Mouse (Mus musculus): ENCODE data around the gene Krt17. TPM values are rescaled to one million over a fixed set of nuclear protein-coding genes. Genes with fewer than 3 reads are reported as not detected.
"Not testable (repeated sequence)": the region's sequence is repeated elsewhere in the genome, so short reads cannot be mapped to it uniquely, and the experiment has no call there.

Gene Krt17
- total RNA-seq, 2 experiments from 2014 or later, result not detected

DNA sequence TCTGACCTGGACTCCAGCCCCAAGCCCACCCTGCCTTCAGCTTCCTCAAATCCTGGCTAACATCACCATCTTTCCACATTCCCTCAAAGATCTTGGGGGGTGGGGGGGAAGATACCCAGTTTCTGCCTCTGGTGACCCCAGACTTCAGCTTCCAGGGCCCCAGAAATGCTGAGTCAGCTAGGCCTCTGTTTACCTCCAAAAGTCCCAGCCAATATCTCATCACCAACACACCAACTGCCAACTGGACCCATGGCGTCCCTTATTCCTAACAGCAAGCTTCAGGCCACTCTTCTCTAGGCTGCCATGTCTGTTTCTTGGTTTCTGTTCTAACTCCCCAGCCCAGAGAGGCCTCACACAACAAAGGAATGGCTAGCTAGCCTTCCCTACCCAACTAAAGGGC lies 11.0 kb upstream of the Krt17 start:
- DNase-seq (ENCODE audit: low spot score in 2 of 2), result no peak
- intact Hi-C loops (cut with DNase I), result no loop called here

DNA sequence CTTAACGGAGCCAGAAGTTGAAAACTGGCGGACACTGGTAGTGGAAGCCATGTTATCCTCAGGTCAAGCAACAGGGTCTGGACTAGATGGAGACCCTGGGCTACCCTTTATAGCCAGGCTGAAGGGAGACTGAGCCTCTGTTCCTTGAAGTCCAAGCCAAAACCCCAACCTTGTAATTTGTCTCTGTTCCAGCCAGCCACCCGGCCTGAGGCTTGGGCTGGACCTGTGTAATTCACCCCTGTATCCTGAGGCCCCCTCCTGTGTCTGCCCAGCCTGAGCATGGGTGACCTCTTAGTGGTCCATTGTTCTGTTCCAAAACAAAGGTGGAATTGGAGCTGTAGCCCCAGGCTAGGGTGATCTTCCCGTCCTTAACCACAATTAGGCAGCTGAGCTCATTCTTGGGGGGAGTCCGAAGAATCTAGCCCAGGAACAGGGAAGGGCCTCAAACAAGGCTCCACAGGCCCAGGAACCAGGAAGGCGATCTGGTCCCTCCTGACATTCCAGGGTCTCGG lies 9.0 kb upstream of the Krt17 start, which contains the start of gene Krt42:
Gene Krt42 (minus strand): TSS at position 51 of the 512 bp plus-strand sequence.
- no peak for DNase-seq (ENCODE audit: low spot score in 2 of 2)
- intact Hi-C loops (cut with DNase I), result no loop called here

DNA sequence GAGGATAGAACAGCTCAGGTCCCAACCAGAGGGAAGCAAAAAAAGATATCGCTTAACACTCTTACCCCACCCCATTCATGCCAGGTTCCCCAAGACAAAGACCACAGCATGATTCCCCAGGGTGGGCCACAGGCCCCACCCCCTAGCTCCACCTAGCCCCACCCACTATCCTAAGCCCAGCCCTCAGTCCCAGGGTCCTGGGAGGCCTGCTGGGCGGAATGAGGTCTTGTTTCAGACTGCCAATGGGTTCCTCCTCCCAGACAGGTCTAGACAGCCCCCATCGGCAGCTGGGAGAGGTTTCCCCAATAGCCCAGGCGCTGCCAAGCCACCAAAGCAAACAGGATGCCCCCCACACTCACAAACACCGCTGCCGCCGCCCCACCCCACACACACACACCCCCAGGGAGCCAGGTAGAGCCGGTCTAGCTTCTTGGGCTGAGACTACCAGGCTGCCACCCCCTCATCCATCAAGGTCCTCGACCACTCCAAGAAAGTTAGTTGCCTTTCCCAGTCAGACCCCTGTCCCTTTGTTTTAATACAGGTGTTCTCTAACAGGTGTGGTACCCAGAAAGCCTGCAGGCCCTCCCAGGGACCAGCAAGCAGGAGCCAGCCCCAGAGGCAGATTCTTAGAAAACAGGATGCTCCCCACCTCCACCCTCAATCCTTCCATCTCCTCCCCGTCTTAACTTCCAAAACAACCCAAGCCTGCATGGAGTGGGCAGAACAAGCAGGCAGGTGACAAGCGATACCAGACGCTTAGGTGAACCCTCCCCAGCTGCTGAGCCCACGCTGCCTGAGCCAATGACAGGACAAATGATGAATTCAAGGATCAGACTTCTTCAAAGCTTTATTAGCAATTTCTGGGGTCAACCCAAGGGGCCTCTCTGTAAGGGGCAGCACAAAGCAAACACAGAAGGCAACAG lies 1.5 kb upstream of the Krt17 start:
- intact Hi-C loops (cut with DNase I), result no loop called here
- DNase-seq (ENCODE audit: low spot score in 2 of 2), result no peak

DNA sequence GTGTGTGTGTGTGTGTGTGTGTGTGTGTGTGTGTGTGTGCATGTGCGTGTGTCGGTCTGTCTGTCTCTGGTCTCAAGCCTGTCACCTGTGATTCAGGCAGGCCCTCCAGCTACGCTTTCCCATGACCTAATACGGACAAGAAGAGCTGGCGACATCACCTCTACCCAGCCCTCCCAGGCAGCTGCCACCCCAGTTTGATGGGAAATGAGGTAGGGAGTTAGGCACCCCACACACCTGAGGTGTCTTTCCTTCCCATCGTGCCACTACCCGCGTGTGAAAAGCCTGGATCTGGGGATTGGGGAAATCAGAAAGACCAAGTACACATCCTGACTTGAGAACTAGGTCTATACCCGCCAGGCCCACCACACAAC lies 391 bp upstream of the Krt17 start:
- intact Hi-C loops (cut with DNase I), result no loop called here
- DNase-seq (ENCODE audit: low spot score in 2 of 2), result no peak

DNA sequence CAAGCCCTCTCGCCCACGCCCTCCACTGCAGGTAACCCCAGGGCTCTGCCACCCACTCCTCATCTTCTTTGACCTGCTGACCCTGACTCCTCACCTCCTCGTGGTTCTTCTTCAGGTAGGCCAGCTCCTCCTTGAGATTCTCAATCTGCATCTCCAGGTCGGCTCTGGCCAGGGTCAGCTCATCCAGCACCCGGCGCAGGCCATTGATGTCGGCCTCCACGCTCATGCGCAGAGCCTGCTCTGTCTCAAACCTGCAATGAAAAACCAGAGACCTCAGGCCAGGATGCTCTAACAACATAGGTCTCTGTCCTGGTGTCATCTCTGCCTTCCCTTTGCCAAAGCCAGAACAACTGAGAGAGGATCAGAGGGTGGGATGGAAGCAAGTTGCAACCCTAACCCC lies 1.8 kb downstream of the Krt17 start:
- intact Hi-C loops (cut with DNase I), result no loop called here
- DNase-seq (ENCODE audit: low spot score in 2 of 2), result peak in 1 of 2 experiments; percentile 1

DNA sequence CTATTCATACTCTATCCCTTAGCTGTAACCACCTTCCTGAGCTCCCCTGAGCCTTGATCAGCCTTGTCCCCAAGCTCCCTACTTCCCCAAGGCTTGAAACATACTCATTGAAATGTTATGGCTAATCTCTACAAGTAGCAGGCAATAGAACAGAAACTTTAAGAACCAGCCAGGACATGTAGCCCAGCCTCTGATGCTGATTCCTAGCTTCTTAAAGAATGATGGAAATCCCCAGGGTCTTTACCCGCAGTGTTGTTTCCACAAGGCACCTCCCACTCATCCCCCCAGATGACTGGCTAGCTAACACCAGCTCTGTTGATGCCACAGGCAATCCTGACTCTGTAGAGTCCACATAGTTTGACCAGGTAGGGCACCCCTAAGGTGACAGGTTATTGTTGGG lies 2.9 kb downstream of the Krt17 start:
- DNase-seq (ENCODE audit: low spot score in 2 of 2), result peak in 1 of 2 experiments; percentile 1
- intact Hi-C loops (cut with DNase I), result no loop called here

DNA sequence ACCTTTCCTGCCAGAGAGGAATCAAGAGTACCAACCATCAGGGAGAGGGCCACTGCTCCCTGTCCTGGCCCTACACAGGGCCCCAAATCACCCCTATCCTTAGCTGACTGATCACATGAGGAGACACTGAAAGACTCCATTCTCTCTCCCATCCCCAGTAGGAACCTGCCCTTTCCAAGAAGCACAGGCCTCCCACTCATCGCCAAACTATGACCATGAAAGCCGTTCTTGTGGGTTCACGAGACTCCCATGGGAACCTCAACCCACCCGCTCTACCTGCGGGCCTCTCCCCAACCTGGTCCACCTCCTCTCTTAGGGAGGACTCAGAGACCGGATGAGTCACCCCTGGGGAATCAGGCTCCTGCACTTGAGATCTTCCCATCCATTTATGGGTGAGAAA lies 5.3 kb downstream of the Krt17 start:
- DNase-seq (ENCODE audit: low spot score in 2 of 2), result peak in 1 of 2 experiments; percentile 2
- intact Hi-C loops (cut with DNase I), result no loop called here

DNA sequence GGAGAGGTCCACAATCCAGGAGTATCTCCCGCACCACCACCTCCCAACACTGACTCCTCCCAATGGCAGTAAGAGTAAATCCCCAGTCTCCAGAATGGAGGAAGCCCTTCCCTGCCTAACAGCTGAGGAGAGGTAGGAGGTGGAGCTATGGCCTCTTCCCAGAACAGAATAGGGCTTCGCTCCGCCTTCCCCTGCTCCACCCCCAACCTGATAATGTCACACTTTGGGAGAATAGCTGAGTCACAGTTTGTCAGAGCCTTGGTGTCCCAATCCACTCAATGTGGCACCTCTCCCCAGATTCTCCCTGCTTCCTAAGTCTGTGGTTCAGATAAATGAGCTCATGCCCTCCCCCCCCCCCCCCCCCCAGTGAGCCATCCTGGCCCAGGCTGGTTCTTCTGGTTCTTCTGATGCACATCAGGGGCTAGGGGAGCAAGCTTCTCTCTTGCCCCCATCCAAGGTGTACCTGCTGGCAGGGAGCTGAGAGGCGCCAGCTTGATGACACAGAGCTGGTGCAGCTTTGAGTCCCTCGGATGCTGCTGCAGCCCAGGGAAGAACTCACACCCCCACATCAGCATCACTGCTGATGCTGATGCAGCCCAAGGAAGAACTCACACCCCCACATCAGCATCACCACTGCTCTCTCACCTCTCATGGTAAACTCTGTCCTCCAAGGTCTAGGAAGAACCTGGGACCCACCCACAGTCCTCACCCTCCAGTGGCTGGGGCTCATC lies 6.3 kb downstream of the Krt17 start:
- DNase-seq (ENCODE audit: low spot score in 2 of 2), result peak in 1 of 2 experiments; percentile 15
- intact Hi-C loops (cut with DNase I), result no loop called here

DNA sequence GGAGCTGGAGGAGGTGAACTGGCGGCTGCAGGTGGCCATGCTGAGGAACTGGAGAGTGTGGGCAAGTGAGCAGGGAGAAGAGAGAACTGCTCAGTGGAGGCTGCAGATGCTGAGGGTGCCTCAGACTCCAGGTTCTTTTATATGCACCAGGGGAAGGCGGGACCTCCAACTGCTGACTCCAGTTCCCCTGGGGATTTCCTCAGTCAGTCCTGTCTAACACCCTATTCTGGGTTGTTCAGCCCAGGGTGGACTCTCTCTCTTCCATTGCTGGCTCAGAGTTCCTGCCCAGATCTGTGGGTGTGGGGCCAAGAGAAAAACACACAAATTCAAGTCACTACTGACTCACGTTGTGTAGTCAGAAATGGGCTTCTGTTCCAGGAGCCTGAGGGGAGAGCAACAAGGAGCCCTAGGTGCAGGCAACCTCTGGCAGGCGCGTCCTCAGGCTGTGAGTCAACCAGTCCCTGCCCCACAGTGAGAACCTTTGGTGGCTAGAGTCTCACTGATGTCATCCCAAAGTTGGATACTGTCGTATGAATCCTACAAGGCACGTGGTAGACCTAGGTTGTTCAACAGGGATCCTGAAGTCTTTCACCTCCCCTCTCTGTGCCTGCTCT lies 11.9 kb downstream of the Krt17 start, which contains the start of gene Krt16:
Gene Krt16 (minus strand): TSS at position 51 of the 614 bp plus-strand sequence.
- no peak for DNase-seq (ENCODE audit: low spot score in 2 of 2)

DNA sequence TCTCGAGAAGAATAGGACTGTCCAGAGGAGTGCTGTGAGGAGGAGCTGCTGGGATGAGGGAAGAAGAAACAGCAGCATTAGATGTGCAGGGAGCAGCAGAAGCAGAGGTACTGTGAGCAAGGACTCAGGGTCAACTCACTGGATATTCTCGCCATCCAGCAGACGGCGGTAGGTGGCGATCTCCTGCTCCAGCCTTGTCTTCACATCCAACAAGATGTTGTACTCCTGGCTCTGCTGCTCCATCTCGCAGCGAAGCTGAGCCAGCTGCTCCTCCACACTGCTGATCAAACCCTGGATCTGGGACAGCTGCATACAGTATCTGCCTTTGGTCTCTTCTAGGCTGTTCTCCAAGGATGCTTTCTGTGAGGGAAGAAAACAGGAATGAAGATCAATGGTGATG lies 14.4 kb downstream of the Krt17 start:
- DNase-seq (ENCODE audit: low spot score in 2 of 2); intact Hi-C loops (cut with DNase I): not testable (repeated sequence)

More for the DNA sequence above, 11.9 kb downstream of the Krt17 start, which contains the start of gene Krt16:
- intact Hi-C loops (cut with DNase I), result no loop called here

DNA sequence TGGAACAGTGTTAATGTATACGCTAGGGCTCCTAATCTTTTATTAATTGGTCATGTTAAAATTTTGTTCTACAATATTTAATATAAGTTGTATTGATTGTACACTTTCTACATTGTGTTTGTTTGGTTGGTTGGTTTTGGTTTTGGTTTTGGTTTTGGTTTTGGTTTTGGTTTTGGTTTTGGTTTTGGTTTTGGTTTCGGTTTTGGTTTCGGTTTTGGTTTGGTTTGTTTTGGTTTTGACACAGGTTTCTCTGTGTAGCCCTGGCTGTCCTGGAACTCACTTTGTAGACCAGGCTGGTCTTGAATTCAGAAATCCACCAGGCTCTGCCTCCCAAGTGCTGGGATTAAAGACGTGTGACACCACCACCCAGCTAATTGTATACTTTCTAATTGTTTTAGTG lies 20.6 kb downstream of the Krt17 start:
- intact Hi-C loops (cut with DNase I); DNase-seq (ENCODE audit: low spot score in 2 of 2): not testable (repeated sequence)

DNA sequence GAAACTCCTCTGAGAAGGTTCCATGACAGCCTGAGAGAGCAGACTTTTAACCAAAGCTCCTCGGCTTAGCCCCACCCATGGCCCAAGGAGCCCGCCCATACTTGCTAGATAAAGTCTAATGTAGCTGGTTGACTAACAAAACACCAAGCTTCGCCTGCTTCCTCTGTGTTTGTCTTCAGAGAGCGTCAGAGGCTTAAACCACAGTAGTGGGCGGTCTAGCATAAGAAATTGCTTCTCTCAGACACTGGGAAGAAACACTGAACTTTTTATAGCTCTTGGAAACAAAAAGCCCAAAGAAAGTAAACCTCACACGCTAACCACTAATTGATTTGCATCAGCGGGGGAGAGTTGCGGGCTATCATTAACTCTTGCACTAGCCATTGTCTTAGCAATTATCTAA lies 39.1 kb downstream of the Krt17 start:
- intact Hi-C loops (cut with DNase I), result no loop called here
- DNase-seq (ENCODE audit: low spot score in 2 of 2), result no peak

DNA sequence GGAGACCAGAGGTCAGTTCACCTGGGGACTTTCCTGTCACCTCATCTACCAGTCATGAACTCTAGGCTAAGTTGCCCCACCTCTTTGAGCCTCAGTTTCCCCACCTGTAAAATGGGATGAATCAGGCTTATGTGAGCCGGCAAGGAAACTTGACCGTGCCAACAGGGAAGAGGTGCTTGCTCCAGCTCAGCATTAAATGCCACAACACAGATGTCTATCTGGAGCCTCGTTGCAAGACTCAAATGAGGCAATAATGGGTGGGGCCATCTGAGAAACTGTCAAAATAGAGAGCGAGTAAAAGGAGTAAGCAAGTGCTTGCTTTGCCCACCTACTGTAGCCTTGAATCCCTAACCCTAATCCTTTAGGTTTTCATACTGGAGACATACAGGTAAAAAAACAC lies 41.5 kb downstream of the Krt17 start:
- no peak for DNase-seq (ENCODE audit: low spot score in 2 of 2)
- intact Hi-C loops (cut with DNase I), result no loop called here

DNA sequence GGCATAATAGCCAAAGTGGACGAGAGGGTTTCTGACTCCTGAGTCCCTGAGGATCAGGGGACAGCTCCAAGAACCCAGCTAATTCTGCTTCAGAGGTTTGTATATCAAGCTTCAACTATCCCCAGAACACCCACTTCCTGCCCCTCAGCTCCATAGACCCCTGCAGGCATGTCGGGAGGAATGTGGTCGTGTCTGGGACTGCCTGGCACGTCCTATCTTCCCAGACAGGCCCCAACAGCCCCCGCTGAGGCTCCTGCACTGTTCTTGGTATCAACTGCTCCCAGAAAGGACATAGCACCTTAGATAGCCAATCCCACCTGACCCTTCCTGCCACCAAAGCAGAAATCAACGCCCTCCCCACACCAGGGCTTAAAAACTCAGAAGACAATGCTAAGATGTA lies 52.3 kb downstream of the Krt17 start:
- DNase-seq (ENCODE audit: low spot score in 2 of 2), result no peak
- intact Hi-C loops (cut with DNase I), result no loop called here

DNA sequence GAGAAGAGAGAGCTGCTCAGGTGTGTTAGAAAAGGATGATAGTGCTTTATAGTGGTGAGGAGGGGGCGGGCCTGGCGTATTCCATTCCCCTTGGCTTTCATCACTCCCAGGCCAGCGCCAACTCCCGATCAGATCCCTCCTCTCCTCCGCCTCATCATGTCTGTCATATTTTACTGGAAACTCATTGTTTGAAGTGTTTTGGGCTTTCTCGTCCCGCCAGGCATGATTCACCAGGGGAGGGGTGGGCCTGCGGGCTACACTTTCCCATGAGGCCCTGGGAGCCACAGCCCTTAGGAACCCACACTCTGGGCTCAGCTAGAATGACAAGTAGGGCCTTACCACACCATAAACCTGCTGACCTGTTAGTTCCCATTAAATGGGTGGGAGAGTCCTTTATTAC lies 53.3 kb downstream of the Krt17 start, which contains the start of gene Krt14:
Gene Krt14 (minus strand): TSS at position 51 of the 400 bp plus-strand sequence.
- intact Hi-C loops (cut with DNase I), result no loop called here
- no peak for DNase-seq (ENCODE audit: low spot score in 2 of 2)

Other genes with a start within 250 kb of the Krt17 start
- not detected for gene Krt33a, start 244.8 kb downstream of the Krt17 start, total RNA-seq (2021)
- not detected for gene Krt33b, start 231.2 kb downstream of the Krt17 start, total RNA-seq (2021)
- not detected for gene Krt34, start 219.5 kb downstream of the Krt17 start, total RNA-seq (2021)
- not detected for gene Krt31, start 210.5 kb downstream of the Krt17 start, total RNA-seq (2021)
- gene Krt32, start 172.8 kb downstream of the Krt17 start, total RNA-seq (2021), result not detected
- gene Krt35, start 164.8 kb downstream of the Krt17 start, total RNA-seq (2021), result not detected
- gene Krt36, start 155.4 kb downstream of the Krt17 start, total RNA-seq (2021), result not detected
- not detected for gene Krt13, start 139.5 kb downstream of the Krt17 start, total RNA-seq (2021)
- gene Krt15, start 125.1 kb downstream of the Krt17 start, total RNA-seq (2021), result not detected
- gene Krt19, start 112.4 kb downstream of the Krt17 start, total RNA-seq (2021), result not detected
- gene Krt9, start 67.8 kb downstream of the Krt17 start, total RNA-seq (2021), result 1 to 10 TPM; 2.0 to 4.0 TPM
- gene Krt14, start 53.5 kb downstream of the Krt17 start, total RNA-seq (2021), result not detected
- gene Krt16, start 12.1 kb downstream of the Krt17 start, total RNA-seq (2021), result not detected
- not detected for gene Krt42, start 8.8 kb upstream of the Krt17 start, total RNA-seq (2021)
- 100 to 1,000 TPM; 712 to 762 TPM for gene Eif1, start 58.9 kb upstream of the Krt17 start, total RNA-seq (2021)
- gene Gast, start 73.4 kb upstream of the Krt17 start, total RNA-seq (2021), result not detected
- 100 to 1,000 TPM in 1 of 2 experiments, 10 to 100 TPM in 1; 88.1 to 173 TPM for gene Hap1, start 95.1 kb upstream of the Krt17 start, total RNA-seq (2021)
- 10 to 100 TPM; 44.1 to 49.2 TPM for gene Jup, start 136.7 kb upstream of the Krt17 start, total RNA-seq (2021)
- 10 to 100 TPM in 1 of 2 experiments, 1 to 10 TPM in 1; 7.9 to 10.6 TPM for gene P3h4, start 153.8 kb upstream of the Krt17 start, total RNA-seq (2021)
- 1 to 10 TPM; 5.3 to 6.6 TPM for gene Fkbp10, start 154.7 kb upstream of the Krt17 start, total RNA-seq (2021)
- 10 to 100 TPM; 46.3 to 48.5 TPM for gene Nt5c3b, start 180.8 kb upstream of the Krt17 start, total RNA-seq (2021)
- 1 to 10 TPM in 1 of 2 experiments, under 1 TPM in 1; 0.77 to 1.1 TPM for gene Klhl10, start 180.9 kb upstream of the Krt17 start, total RNA-seq (2021)
- gene Klhl11, start 211.7 kb upstream of the Krt17 start, total RNA-seq (2021), result 10 to 100 TPM; 95.1 to 97.8 TPM